ENCODE assay signal across 9 mouse cellular contexts in genomic region chr19:46455556-46455955, GRCm38 (mm10). TPM values are rescaled to one million over a fixed set of nuclear protein-coding genes. Genes with fewer than 3 reads are reported as not detected.
A peak's percentile ranks its signal among the peaks of the same experiment; 100 is the strongest.
DNase-seq lines count a peak whose midpoint lies in the region; ATAC-seq and TF ChIP-seq lines count a peak whose summit lies in the region.
"Had no signal": no experiment of that assay in that cellular context is flagged by ENCODE, and none has a peak within 500 bp of the region (broad histone marks: within the 10 kb centered on the region; RNA-seq: fewer than 3 reads in every experiment).

No protein-coding gene starts in this region.

- H3K79me2 ChIP-seq in liver, adult 2 months (ENCODE audit: control insufficient read depth, insufficient read depth, low read length): no peaks in the 10 kb centered on the region

- ATAC-seq in forebrain, embryonic 11.5 days (replicated peaks; ENCODE audit: low FRiP score): no peak
- ATAC-seq in hindbrain, embryonic 12.5 days (ENCODE audit: low FRiP score): no peak
- ATAC-seq in liver, embryonic 16.5 days (ENCODE audit: low read depth): no peak

- TF ChIP-seq CTCF in liver, adult 2 months (IDR thresholded peaks at IDR 0.05; ENCODE audit: low read depth, low read length): no peak

- 95% methylated on average over 8 of the region's 8 CpGs for WGBS in forebrain, embryonic 10.5 days
- 93% methylated on average over 8 of the region's 8 CpGs for WGBS in forebrain, embryonic 11.5 days
- WGBS in liver, adult 2 months: 92% methylated on average over 8 of the region's 8 CpGs
- 96% methylated on average over 8 of the region's 8 CpGs for WGBS in hindbrain, embryonic 12.5 days
- 46% methylated on average over 8 of the region's 8 CpGs for WGBS in liver, embryonic 16.5 days (ENCODE audit: insufficient replicate concordance)

- peaks cover 50% of the 10 kb centered on the region for H3K4me1 ChIP-seq in forebrain, embryonic 10.5 days
- no peaks in the 10 kb centered on the region for H3K4me1 ChIP-seq in forebrain, embryonic 11.5 days (replicated peaks; ENCODE audit: control insufficient read depth, insufficient read depth, low read length)
- peaks cover 52% of the 10 kb centered on the region for H3K4me1 ChIP-seq in liver, adult 2 months (ENCODE audit: control insufficient read depth, insufficient read depth, low read length)
- peaks cover 30% of the 10 kb centered on the region for H3K4me1 ChIP-seq in hindbrain, embryonic 12.5 days
- H3K4me1 ChIP-seq in liver, embryonic 16.5 days (ENCODE audit: control insufficient read depth, low read depth, low read length): peaks cover 57% of the 10 kb centered on the region

- H3K27me3 ChIP-seq in forebrain, embryonic 10.5 days (ENCODE audit: poor library complexity, severe bottlenecking): no peaks in the 10 kb centered on the region
- H3K27me3 ChIP-seq in forebrain, embryonic 11.5 days (ENCODE audit: control insufficient read depth, insufficient read depth, low read length): no peaks in the 10 kb centered on the region
- no peaks in the 10 kb centered on the region for H3K27me3 ChIP-seq in liver, adult 2 months (ENCODE audit: control insufficient read depth, insufficient read depth, low read length)
- no peaks in the 10 kb centered on the region for H3K27me3 ChIP-seq in hindbrain, embryonic 12.5 days
- no peaks in the 10 kb centered on the region for H3K27me3 ChIP-seq in liver, embryonic 16.5 days (ENCODE audit: control insufficient read depth, insufficient read depth, low read depth, low read length)

- H3K4me2 ChIP-seq in forebrain, embryonic 11.5 days (ENCODE audit: low read depth, low read length, severe bottlenecking): no peak overlapping the region
- H3K4me2 ChIP-seq in hindbrain, embryonic 12.5 days (replicated peaks): no peak overlapping the region
- peak overlapping the region; percentile 40 for H3K4me2 ChIP-seq in liver, embryonic 16.5 days (ENCODE audit: low read depth, low read length)

- H3K9me3 ChIP-seq in forebrain, embryonic 10.5 days: no peaks in the 10 kb centered on the region
- no peaks in the 10 kb centered on the region for H3K9me3 ChIP-seq in forebrain, embryonic 11.5 days (ENCODE audit: control insufficient read depth, low read length)
- H3K9me3 ChIP-seq in hindbrain, embryonic 12.5 days (replicated peaks): no peaks in the 10 kb centered on the region
- H3K9me3 ChIP-seq in liver, embryonic 16.5 days (replicated peaks; ENCODE audit: control insufficient read depth, low read length): no peaks in the 10 kb centered on the region

- no peak overlapping the region for H3K9ac ChIP-seq in forebrain, embryonic 11.5 days (ENCODE audit: low read length)
- no peak overlapping the region for H3K9ac ChIP-seq in liver, adult 2 months (ENCODE audit: low read depth, low read length)
- no peak overlapping the region for H3K9ac ChIP-seq in hindbrain, embryonic 12.5 days
- peak overlapping the region; percentile 38; the same call in 1 of the 2 replicates for H3K9ac ChIP-seq in liver, embryonic 16.5 days (ENCODE audit: low read depth, low read length)

- peaks cover 95% of the 10 kb centered on the region for H3K36me3 ChIP-seq in forebrain, embryonic 10.5 days (replicated peaks)
- no peaks in the 10 kb centered on the region; the same call in 1 of the 2 replicates for H3K36me3 ChIP-seq in forebrain, embryonic 11.5 days (ENCODE audit: control insufficient read depth, insufficient read depth, low read length)
- no peaks in the 10 kb centered on the region for H3K36me3 ChIP-seq in liver, adult 2 months (ENCODE audit: control insufficient read depth, insufficient read depth, low read length)
- H3K36me3 ChIP-seq in hindbrain, embryonic 12.5 days: peaks cover 54% of the 10 kb centered on the region
- no peaks in the 10 kb centered on the region for H3K36me3 ChIP-seq in liver, embryonic 16.5 days (ENCODE audit: control insufficient read depth, insufficient read depth)

- no peak for TF ChIP-seq POLR2A in liver, adult 2 months (IDR thresholded peaks at IDR 0.05; ENCODE audit: extremely low read depth, insufficient read depth, low read length)

- peak overlapping the region; percentile 72 for H3K27ac ChIP-seq in forebrain, embryonic 10.5 days
- no peak overlapping the region; the same call in 1 of the 2 replicates for H3K27ac ChIP-seq in forebrain, embryonic 11.5 days (ENCODE audit: low read depth, low read length)
- H3K27ac ChIP-seq in liver, adult 2 months (replicated peaks; ENCODE audit: insufficient read depth, low read depth, low read length): peak overlapping the region; percentile 70
- peak overlapping the region; percentile 69 for H3K27ac ChIP-seq in hindbrain, embryonic 12.5 days
- H3K27ac ChIP-seq in liver, embryonic 16.5 days (ENCODE audit: low read length): peak overlapping the region; percentile 88

- no peak for DNase-seq in forebrain, embryonic 10.5 days (ENCODE audit: extremely low spot score, low spot score)
- no peak for DNase-seq in forebrain, embryonic 11.5 days (ENCODE audit: low spot score)
- no peak for DNase-seq in liver, adult 2 months (ENCODE audit: extremely low read depth, low read depth, low spot score)
- no peak for DNase-seq in liver
- DNase-seq in B cell, adult 2 months: no peak
- DNase-seq in thymus, postnatal 10 days (ENCODE audit: low spot score in 2 of 2): no peak
- DNase-seq: cerebellum, adult 2 months had no signal

- H3K4me3 ChIP-seq in forebrain, embryonic 10.5 days: no peak overlapping the region
- H3K4me3 ChIP-seq in forebrain, embryonic 11.5 days (ENCODE audit: low read depth, low read length): no peak overlapping the region
- H3K4me3 ChIP-seq in liver, adult 2 months (ENCODE audit: insufficient read depth, low read depth, low read length): no peak overlapping the region
- H3K4me3 ChIP-seq in hindbrain, embryonic 12.5 days: no peak overlapping the region
- no peak overlapping the region for H3K4me3 ChIP-seq in liver, embryonic 16.5 days (ENCODE audit: low read depth, low read length)

RNA-seq across cellular contexts. Expression of gene Trim8, which starts 45.9 kb away (rescaled TPM):
- polyA plus RNA-seq in forebrain, embryonic 10.5 days (2016; fragmentation: Nextera tagmentation; extraction: Ambion mirVana): 16.6 and 19.3 TPM in 2 replicates
- 30.7 and 39.5 TPM in 2 replicates for polyA plus RNA-seq in forebrain, embryonic 11.5 days (2014; fragmentation: Nextera tagmentation; extraction: Ambion mirVana)
- 7.3 and 9.9 TPM in 2 replicates for total RNA-seq in liver, adult 2 months (2014; rRNA removed)
- polyA plus RNA-seq in liver, adult 2 months (2012; rRNA removed): 17.7 and 20.0 TPM in 2 replicates
- 41.8 and 44.7 TPM in 2 replicates for polyA plus RNA-seq in hindbrain, embryonic 12.5 days (2016; fragmentation: Nextera tagmentation; extraction: Ambion mirVana)
- 7.7 and 10.5 TPM in 2 replicates for polyA plus RNA-seq in liver, embryonic 16.5 days (2015; fragmentation: Nextera tagmentation; extraction: Ambion mirVana)

RNA-seq across cellular contexts. Expression of gene Sufu, which starts 58.9 kb away (rescaled TPM):
- 47.5 and 50.8 TPM in 2 replicates for polyA plus RNA-seq in forebrain, embryonic 10.5 days (2016; fragmentation: Nextera tagmentation; extraction: Ambion mirVana)
- 48.3 and 48.6 TPM in 2 replicates for polyA plus RNA-seq in forebrain, embryonic 11.5 days (2014; fragmentation: Nextera tagmentation; extraction: Ambion mirVana)
- 1.1 and 2.3 TPM in 2 replicates for total RNA-seq in liver, adult 2 months (2014; rRNA removed)
- polyA plus RNA-seq in liver, adult 2 months (2012; rRNA removed): 2.8 and 3.2 TPM in 2 replicates
- polyA plus RNA-seq in hindbrain, embryonic 12.5 days (2016; fragmentation: Nextera tagmentation; extraction: Ambion mirVana): 37.7 and 39.3 TPM in 2 replicates
- polyA plus RNA-seq in liver, embryonic 16.5 days (2015; fragmentation: Nextera tagmentation; extraction: Ambion mirVana): 5.0 and 5.7 TPM in 2 replicates
